Mouse (Mus musculus) thymus, adult 2 months (tissue): ENCODE data around the gene Fbxo40. TPM values are rescaled to one million over a fixed set of nuclear protein-coding genes. Genes with fewer than 3 reads are reported as not detected.
A peak's percentile ranks its signal among the peaks of the same experiment; 100 is the strongest.

Experiments
- DNase-seq: peaks from one replicate; pipeline ENCODE4 v3.0.0; 2021
- H3K27ac ChIP-seq: fragments of 200-500 bp; 2 replicates; pipeline ENCODE4 v1.5.1; 2012; ENCODE audit warnings: low read length, control low read depth; ENCODE audit not compliant: control insufficient read depth, insufficient read depth
- H3K27me3 ChIP-seq: fragments of 200-500 bp; 2 replicates; pipeline ENCODE4 v1.6.1; 2012; ENCODE audit warnings: mild to moderate bottlenecking, low read length, moderate library complexity, mixed read lengths; ENCODE audit not compliant: control insufficient read depth, insufficient read depth
- H3K36me3 ChIP-seq: fragments of 200-500 bp; 2 replicates; pipeline ENCODE4 v1.6.1; 2012; ENCODE audit warnings: mild to moderate bottlenecking, low read length, moderate library complexity; ENCODE audit not compliant: control insufficient read depth, insufficient read depth
- H3K4me1 ChIP-seq: fragments of 200-500 bp; replicated peaks from 2 replicates; pipeline ENCODE4 v1.6.1; 2012; ENCODE audit warnings: low read length; ENCODE audit not compliant: control insufficient read depth, insufficient read depth
- H3K4me3 ChIP-seq: fragments of 200-500 bp; 2 replicates; pipeline ENCODE4 v1.5.1; 2012; ENCODE audit warnings: mild to moderate bottlenecking, low read length, control low read depth, moderate library complexity; ENCODE audit not compliant: control insufficient read depth, insufficient read depth
- CTCF ChIP-seq: fragments of 200-500 bp; IDR thresholded peaks from 2 replicates; pipeline ENCODE4 v1.5.1; 2012; ENCODE audit warnings: mild to moderate bottlenecking, control low read depth, low read length, moderate library complexity, borderline replicate concordance; ENCODE audit not compliant: control insufficient read depth, poor library complexity, insufficient read depth; ENCODE audit errors: extremely low read depth
- POLR2A ChIP-seq: fragments of 200-500 bp; IDR thresholded peaks from 2 replicates; pipeline ENCODE4 v1.6.1; 2012; ENCODE audit warnings: mild to moderate bottlenecking, low read length, control low read depth, moderate library complexity; ENCODE audit not compliant: control insufficient read depth, poor library complexity, insufficient read depth; ENCODE audit errors: extremely low read depth
- WGBS: fragments of 180-500 bp; shearing (Covaris S2); methylation state at CpG from one replicate; pipeline ENCODE4 v1.1.7; 2018; 5-methylcytosine and 5-hydroxymethylcytosine counted together
- polyA plus RNA-seq: library from polyadenylated mRNA; depleted of rRNA; stranded (reverse); fragments of >200 nt; gene quantifications from 2 replicates; pipeline ENCODE4 v1.2.3, GENCODE M21; 2012

Gene Fbxo40
- polyA plus RNA-seq, 1 experiment: 2.3 TPM

GRCm38 (mm10) chr16:37011061-37011921 is 21.0 kb upstream of the Fbxo40 start, which contains the start of gene Polq:
Polq (plus strand) TSS chr16:37011786.
- no peak within 1 kb of the TSS for H3K27ac ChIP-seq
- DNase-seq: peak; percentile 95
- no peaks in the 10 kb centered on the region; the same call in 1 of the 2 replicates for H3K36me3 ChIP-seq
- H3K4me3 ChIP-seq: peak within 1 kb of the TSS; percentile 84
- H3K27me3 ChIP-seq: no peaks in the 10 kb centered on the region
- peak; percentile 48; the same call in 1 of the 2 replicates for TF ChIP-seq POLR2A
- 0 out of 2 replicates have a peak, but pooled peaks have one; percentile 25 for TF ChIP-seq CTCF
- peaks cover 7% of the 10 kb centered on the region for H3K4me1 ChIP-seq
- 2% methylated on average over 30 of the region's 30 CpGs for WGBS

GRCm38 (mm10) chr16:37010370-37010769 is 20.1 kb upstream of the Fbxo40 start:
- Histone ChIP-seq H3K4me3 (no peak overlapping the region), H3K4me1 (peaks cover 7% of the 10 kb centered on the region), H3K27ac (no peak overlapping the region), H3K27me3 (no peaks in the 10 kb centered on the region), H3K36me3 (no peaks in the 10 kb centered on the region)
- TF ChIP-seq POLR2A (no peak), CTCF (no peak)
- WGBS: 11% methylated on average over 4 of the region's 4 CpGs
- DNase-seq: peak; percentile 23

GRCm38 (mm10) chr16:37009262-37009661 is 19.0 kb upstream of the Fbxo40 start:
- no peaks in the 10 kb centered on the region for H3K36me3 ChIP-seq
- no peaks in the 10 kb centered on the region for H3K27me3 ChIP-seq
- TF ChIP-seq POLR2A: no peak
- no peak for TF ChIP-seq CTCF
- no peak overlapping the region for H3K27ac ChIP-seq
- no peak for DNase-seq
- no peak overlapping the region for H3K4me3 ChIP-seq
- WGBS: 84% methylated on average over 6 of the region's 6 CpGs
- H3K4me1 ChIP-seq: peaks cover 7% of the 10 kb centered on the region

- 55% methylated on average over 9 of the region's 9 CpGs for WGBS
- Histone ChIP-seq H3K27ac (no peak overlapping the region), H3K4me1 (no peaks in the 10 kb centered on the region), H3K27me3 (no peaks in the 10 kb centered on the region), H3K4me3 (no peak overlapping the region), H3K36me3 (no peaks in the 10 kb centered on the region)
- no peak for DNase-seq
- TF ChIP-seq POLR2A (no peak), CTCF (no peak)
These were observed 9.2 kb upstream of the Fbxo40 start for GRCm38 (mm10) chr16:36999366-36999972.

- TF ChIP-seq POLR2A: no peak
- no peaks in the 10 kb centered on the region for H3K27me3 ChIP-seq
- DNase-seq: no peak
- H3K36me3 ChIP-seq: no peaks in the 10 kb centered on the region
- WGBS: 41% methylated on average over 6 of the region's 6 CpGs
- H3K4me1 ChIP-seq: no peaks in the 10 kb centered on the region
- no peak overlapping the region for H3K4me3 ChIP-seq
- H3K27ac ChIP-seq: no peak overlapping the region
These were observed 7.4 kb upstream of the Fbxo40 start for GRCm38 (mm10) chr16:36997650-36998049.

GRCm38 (mm10) chr16:36989493-36989892 is 774 bp downstream of the Fbxo40 start:
- TF ChIP-seq POLR2A: no peak
- TF ChIP-seq CTCF: no peak
- Histone ChIP-seq H3K27ac (no peak overlapping the region), H3K27me3 (no peaks in the 10 kb centered on the region), H3K4me1 (peaks cover 3% of the 10 kb centered on the region), H3K4me3 (no peak overlapping the region), H3K36me3 (no peaks in the 10 kb centered on the region)
- WGBS: 7% methylated on average over 8 of the region's 8 CpGs
- no peak for DNase-seq

GRCm38 (mm10) chr16:36988066-36988465 is 2.2 kb downstream of the Fbxo40 start:
- Histone ChIP-seq H3K4me1 (peaks cover 3% of the 10 kb centered on the region), H3K27me3 (no peaks in the 10 kb centered on the region), H3K27ac (no peak overlapping the region), H3K36me3 (no peaks in the 10 kb centered on the region), H3K4me3 (no peak overlapping the region)
- DNase-seq: no peak
- no peak for TF ChIP-seq CTCF
- TF ChIP-seq POLR2A: no peak
